Mouse (Mus musculus) bone marrow macrophage, adult 2 months (primary cell): Measurements from ENCODE around the gene Borcs7.

Experiments used
- CTCF ChIP-seq: IDR thresholded peaks from 2 replicates; pipeline ENCODE4 v1.5.1; 2012; ENCODE audit warnings: low read depth, mild to moderate bottlenecking, low read length, moderate library complexity
- POLR2A ChIP-seq: IDR thresholded peaks from 2 replicates; pipeline ENCODE4 v1.6.1; 2012; ENCODE audit warnings: mild to moderate bottlenecking, low read depth, low read length, borderline replicate concordance

DNA sequence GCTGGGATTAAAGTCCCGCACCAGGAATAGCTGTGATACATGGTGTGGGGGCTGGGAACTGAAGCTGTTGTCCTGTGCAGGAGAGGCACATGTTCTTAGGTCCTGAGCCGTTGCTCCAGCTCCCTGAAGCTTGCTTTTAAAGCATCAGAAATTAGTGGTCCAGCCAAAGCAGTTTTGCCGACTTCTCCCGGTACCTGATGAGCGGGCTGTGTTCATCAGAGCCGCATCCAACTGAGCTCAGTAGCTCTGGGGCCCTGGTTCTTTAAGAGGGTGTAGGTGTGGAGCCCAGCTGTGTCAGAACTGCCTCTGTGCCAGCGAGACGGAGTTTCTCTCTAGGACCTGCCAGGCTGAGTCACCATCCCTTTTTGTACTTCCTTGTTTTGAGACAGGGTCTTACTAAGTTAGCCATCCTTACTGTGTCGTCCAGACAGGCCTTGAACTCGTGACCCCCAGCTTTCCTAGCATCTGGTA, 9.3 kb downstream of the Borcs7 start:
- TF ChIP-seq CTCF (no peak), POLR2A (no peak)
